Mouse (Mus musculus) liver, embryonic 14.5 days (tissue): ENCODE measurements around the gene Dmrtb1. TPM values are rescaled to one million over a fixed set of nuclear protein-coding genes. Genes with fewer than 3 reads are reported as not detected.

ENCODE experiments used
- ATAC-seq: fragments of 200-750 bp; cut with Nextera tagmentation; 2 replicates; pipeline ENCODE4 v1.8.0; 2017; ENCODE audit warnings: moderate number of reproducible peaks, mild to moderate bottlenecking, moderate library complexity; ENCODE audit not compliant: insufficient read depth
- DNase-seq, 3 experiments: peaks; one replicate each; pipeline ENCODE4 v3.0.0-alpha.2; 2012 to 2013; ENCODE audit warnings: low read depth in 3 of 3, low spot score in 3 of 3
- H3K27ac ChIP-seq: fragments of 300-500 bp; sonication (generic); 2 replicates; pipeline ENCODE4 v1.5.1; 2014; ENCODE audit warnings: moderate library complexity, mild to moderate bottlenecking, control low read depth, inconsistent platforms
- H3K27me3 ChIP-seq: fragments of 300-500 bp; sonication (generic); 2 replicates; pipeline ENCODE4 v1.6.1; 2014; ENCODE audit warnings: mild to moderate bottlenecking, low read length, moderate library complexity; ENCODE audit not compliant: control insufficient read depth, insufficient read depth
- H3K36me3 ChIP-seq: fragments of 300-500 bp; sonication (generic); replicated peaks from 2 replicates; pipeline ENCODE4 v1.6.1; 2014; ENCODE audit warnings: low read depth; ENCODE audit not compliant: control insufficient read depth, insufficient read depth
- H3K4me1 ChIP-seq, 2 experiments: fragments of 200-500 bp in 1 of 2; fragments of 300-500 bp in 1 of 2; sonication (generic) in 1 of 2; replicated peaks; 2 replicates each; pipeline ENCODE4 v1.6.1; 2012 to 2014; ENCODE audit warnings: antibody characterized with exemption in 1 of 2, inconsistent platforms in 1 of 2, low read length in 1 of 2; ENCODE audit not compliant: control insufficient read depth in 2 of 2, insufficient read depth in 2 of 2
- H3K4me2 ChIP-seq: fragments of 300-500 bp; sonication (generic); 2 replicates; pipeline ENCODE4 v1.6.1; 2014; ENCODE audit warnings: low read depth, mild to moderate bottlenecking, control low read depth, moderate library complexity
- H3K4me3 ChIP-seq, 2 experiments: fragments of 200-500 bp in 1 of 2; fragments of 300-500 bp in 1 of 2; sonication (generic) in 1 of 2; 2 replicates each; pipeline ENCODE4 v1.5.1; 2012 to 2014; ENCODE audit warnings: low read depth in 2 of 2, low read length in 2 of 2, mild to moderate bottlenecking in 2 of 2, control low read depth in 1 of 2, inconsistent platforms in 1 of 2, moderate library complexity in 1 of 2; ENCODE audit not compliant: insufficient read depth in 1 of 2
- H3K9ac ChIP-seq: fragments of 300-500 bp; sonication (generic); replicated peaks from 2 replicates; pipeline ENCODE4 v1.6.1; 2014; ENCODE audit warnings: mild to moderate bottlenecking, control low read depth, moderate library complexity
- H3K9me3 ChIP-seq: fragments of 300-500 bp; sonication (generic); 2 replicates; pipeline ENCODE4 v1.6.1; 2016; ENCODE audit warnings: low read length, mixed read lengths; ENCODE audit not compliant: control insufficient read depth
- CTCF ChIP-seq: IDR thresholded peaks from 2 replicates; pipeline ENCODE4 v1.5.1; 2016; ENCODE audit warnings: antibody characterized with exemption, low read depth, control low read depth
- EP300 ChIP-seq: IDR thresholded peaks from 2 replicates; pipeline ENCODE4 v1.6.1; 2016; ENCODE audit warnings: antibody characterized with exemption, low read depth
- WGBS: fragments of 180-500 bp; shearing (Covaris S2); extraction: QIAGEN DNeasy Blood & Tissue Kit; methylation state at CpG from one replicate; pipeline ENCODE4 v1.1.7; 2014; ENCODE audit not compliant: insufficient replicate concordance; 5-methylcytosine and 5-hydroxymethylcytosine counted together
- polyA plus RNA-seq, 2 experiments: library from polyadenylated mRNA; depleted of rRNA in 1 of 2; stranded (reverse) in 1 of 2; unstranded in 1 of 2; fragments of >200 nt; fragmentation: Nextera tagmentation in 1 of 2; extraction: Ambion mirVana in 1 of 2; gene quantifications; 2 replicates each; pipeline versions ENCODE4 v1.2.1 to v1.2.3; 2012 to 2014

The Dmrtb1 gene
- polyA plus RNA-seq, 2 experiments: 0.03 TPM; not detected in 1

GRCm38 (mm10) chr4:107652598-107653279, 31.3 kb downstream of the Dmrtb1 start:
- Histone ChIP-seq H3K9ac (no peak overlapping the region), H3K9me3 (no peaks in the 10 kb centered on the region), H3K27me3 (no peaks in the 10 kb centered on the region), H3K4me2 (peak overlapping the region; percentile 47), H3K4me1 (peaks cover 0 to 7% of the 10 kb centered on the region in 2 experiments; a peak in 3 of 4 replicates), H3K27ac (no peak overlapping the region), H3K36me3 (no peaks in the 10 kb centered on the region), H3K4me3 (no peak overlapping the region)
- ATAC-seq (peak; percentile 89), DNase-seq (peak; percentile 47 to 50 (median 50))
- TF ChIP-seq EP300: no peak
- peak; percentile 87 for TF ChIP-seq CTCF
- 2% methylated on average over 7 of the region's 7 CpGs for WGBS

- TF ChIP-seq EP300: no peak
- TF ChIP-seq CTCF: no peak
Observed at GRCm38 (mm10) chr4:107651021-107651496, 33.0 kb downstream of the Dmrtb1 start.

GRCm38 (mm10) chr4:107648959-107649485, 35.0 kb downstream of the Dmrtb1 start:
- Histone ChIP-seq H3K4me3 (no peak overlapping the region), H3K27ac (no peak overlapping the region), H3K9me3 (no peaks in the 10 kb centered on the region), H3K9ac (no peak overlapping the region), H3K4me2 (no peak overlapping the region), H3K27me3 (no peaks in the 10 kb centered on the region), H3K4me1 (peaks cover 0 to 7% of the 10 kb centered on the region in 2 experiments; a peak in 3 of 4 replicates), H3K36me3 (no peaks in the 10 kb centered on the region)
- WGBS: 57% methylated on average over 5 of the region's 5 CpGs
- ATAC-seq (no peak), DNase-seq (no peak)
- TF ChIP-seq EP300: no peak
- no peak for TF ChIP-seq CTCF

More at GRCm38 (mm10) chr4:107651021-107651496, 33.0 kb downstream of the Dmrtb1 start:
- Histone ChIP-seq H3K9me3 (no peaks in the 10 kb centered on the region), H3K4me1 (peaks cover 0 to 7% of the 10 kb centered on the region in 2 experiments; a peak in 3 of 4 replicates), H3K27me3 (no peaks in the 10 kb centered on the region), H3K4me3 (no peak overlapping the region), H3K36me3 (no peaks in the 10 kb centered on the region), H3K9ac (no peak overlapping the region), H3K27ac (no peak overlapping the region), H3K4me2 (no peak overlapping the region)
- no peak for ATAC-seq
- DNase-seq: no peak
- WGBS: 38% methylated on average over 12 of the region's 12 CpGs

GRCm38 (mm10) chr4:107641624-107642023, 42.4 kb downstream of the Dmrtb1 start:
- Histone ChIP-seq H3K9ac (no peak overlapping the region), H3K27ac (no peak overlapping the region), H3K9me3 (no peaks in the 10 kb centered on the region), H3K36me3 (no peaks in the 10 kb centered on the region), H3K4me3 (no peak overlapping the region), H3K27me3 (no peaks in the 10 kb centered on the region), H3K4me1 (no peaks in the 10 kb centered on the region), H3K4me2 (no peak overlapping the region)
- WGBS: 49% methylated on average over 4 of the region's 4 CpGs
- DNase-seq (no peak), ATAC-seq (no peak)
- TF ChIP-seq CTCF (no peak), EP300 (no peak)

GRCm38 (mm10) chr4:107638303-107638702, 45.7 kb downstream of the Dmrtb1 start:
- Histone ChIP-seq H3K27ac (no peak overlapping the region), H3K27me3 (no peaks in the 10 kb centered on the region), H3K4me3 (no peak overlapping the region), H3K9me3 (no peaks in the 10 kb centered on the region), H3K36me3 (no peaks in the 10 kb centered on the region), H3K9ac (no peak overlapping the region), H3K4me1 (no peaks in the 10 kb centered on the region), H3K4me2 (no peak overlapping the region)
- DNase-seq (no peak), ATAC-seq (no peak)
- 68% methylated on average over 10 of the region's 10 CpGs for WGBS
- TF ChIP-seq CTCF (no peak), EP300 (no peak)
